ENCODE assay signal across 14 mouse cellular contexts in the genomic region with DNA sequence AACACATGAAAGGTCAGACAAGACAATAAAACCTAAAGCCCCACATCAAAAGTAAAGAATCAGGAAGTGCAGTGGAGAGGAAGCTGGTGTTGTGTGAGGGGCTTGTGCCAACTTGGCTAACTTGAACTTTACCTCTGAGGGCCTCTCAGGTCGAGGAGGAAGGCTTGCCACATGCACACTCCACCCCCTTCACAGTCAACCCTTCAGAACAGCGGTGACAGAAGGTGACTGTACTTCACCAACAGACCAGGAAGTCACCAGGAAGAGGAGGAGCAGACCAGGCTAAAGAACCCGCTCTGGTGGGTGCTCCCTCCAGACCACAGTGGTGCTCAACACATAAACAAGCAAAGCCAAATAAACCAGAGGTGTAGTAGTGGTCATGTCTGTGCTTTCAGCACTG.
A peak's percentile ranks its signal among the peaks of the same experiment; 100 is the strongest.
DNase-seq lines count a peak whose midpoint lies in the region; ATAC-seq and TF ChIP-seq lines count a peak whose summit lies in the region.
"Had no signal": no experiment of that assay in that cellular context is flagged by ENCODE, and none has a peak within 500 bp of the region (broad histone marks: within the 10 kb centered on the region; RNA-seq: fewer than 3 reads in every experiment).

No protein-coding gene starts in this region.

- H3K4me3 ChIP-seq in lung, adult 2 months (replicated peaks; ENCODE audit: extremely low read depth, low read depth, low read length) = no peak overlapping the region
- H3K4me3 ChIP-seq: liver, embryonic 15.5 days; midbrain, embryonic 13.5 days had no signal

- 15% methylated on average over 3 of the region's 3 CpGs for WGBS in lung, adult 2 months

- DNase-seq in CD4-positive helper T cell, adult 2 months (ENCODE audit: low read depth, low spot score) = peak; percentile 27
- peak; percentile 48 for DNase-seq in lung, adult 2 months
- peak; percentile 47 to 56 for DNase-seq in natural killer cell, adult 2 months (ENCODE audit: low spot score in 2 of 2)
- no peak for DNase-seq in testis, postnatal 10 days (ENCODE audit: low spot score)
- no peak for DNase-seq in cerebellum, adult 8-10 months
- DNase-seq in layer of hippocampus, adult 11-12 months (ENCODE audit: low spot score) = no peak
- DNase-seq in embryo, embryonic 10 days (ENCODE audit: low spot score) = no peak
- DNase-seq: gastrocnemius, postnatal 10 days; heart, postnatal 10 days; kidney, adult 18-20 months; right cerebral cortex, postnatal 14 days had no signal

- ATAC-seq in activated CD4-positive, CD25-positive, alpha-beta regulatory T cell, adult 4 months = peak; percentile 57
- ATAC-seq: midbrain, embryonic 13.5 days had no signal

- TF ChIP-seq POLR2A in lung, adult 2 months (IDR thresholded peaks at IDR 0.05; ENCODE audit: borderline replicate concordance, extremely low read depth, low read depth, low read length) = no peak

- H3K4me1 ChIP-seq in lung, adult 2 months (ENCODE audit: control insufficient read depth, insufficient read depth, low read length) = no peaks in the 10 kb centered on the region

- TF ChIP-seq CTCF in lung, adult 2 months (IDR thresholded peaks at IDR 0.05; ENCODE audit: insufficient read depth, low read length) = no peak

Comparison
In these comparisons a context has a peak if more than half of its experiments do, and no peak if none do; other contexts are left out.
1. DNase-seq: peak in CD4-positive helper T cell, adult 2 months (single experiment), lung, adult 2 months (single experiment) and natural killer cell, adult 2 months (2 of 2); none in testis, postnatal 10 days (single experiment), cerebellum, adult 8-10 months (single experiment), layer of hippocampus, adult 11-12 months (single experiment) and embryo, embryonic 10 days (single experiment).